In genomic region chr8:110941453-110941948, GRCm38 (mm10) we compare ENCODE assay signal across 9 mouse cellular contexts. TPM values are rescaled to one million over a fixed set of nuclear protein-coding genes. Genes with fewer than 3 reads are reported as not detected.
DNase-seq lines count a peak whose midpoint lies in the region; ATAC-seq and TF ChIP-seq lines count a peak whose summit lies in the region.
"Had no signal": no experiment of that assay in that cellular context is flagged by ENCODE, and none has a peak within 500 bp of the region (broad histone marks: within the 10 kb centered on the region; RNA-seq: fewer than 3 reads in every experiment).

No protein-coding gene starts in this region.

- no peak for TF ChIP-seq CTCF in forebrain, postnatal 0 days (IDR thresholded peaks at IDR 0.05; ENCODE audit: low read depth)

- no peaks in the 10 kb centered on the region for H3K27me3 ChIP-seq in forebrain, postnatal 0 days (ENCODE audit: insufficient read depth, low read length)
- no peaks in the 10 kb centered on the region for H3K27me3 ChIP-seq in forebrain, embryonic 11.5 days (ENCODE audit: control insufficient read depth, insufficient read depth, low read length)
- H3K27me3 ChIP-seq in intestine, embryonic 15.5 days (replicated peaks) = no peaks in the 10 kb centered on the region

- 43% methylated on average over 10 of the region's 10 CpGs for WGBS in forebrain, postnatal 0 days
- WGBS in forebrain, embryonic 11.5 days = 71% methylated on average over 10 of the region's 10 CpGs
- 51% methylated on average over 10 of the region's 10 CpGs for WGBS in intestine, embryonic 15.5 days

- H3K4me3 ChIP-seq in forebrain, postnatal 0 days (ENCODE audit: low read depth, low read length) = no peak overlapping the region
- H3K4me3 ChIP-seq in forebrain, embryonic 11.5 days (ENCODE audit: low read depth, low read length) = no peak overlapping the region
- H3K4me3 ChIP-seq in intestine, embryonic 15.5 days (replicated peaks) = no peak overlapping the region
- H3K4me3 ChIP-seq: erythroblast, embryonic 14.5 days had no signal

- H3K9ac ChIP-seq in forebrain, postnatal 0 days = no peak overlapping the region
- H3K9ac ChIP-seq in forebrain, embryonic 11.5 days (ENCODE audit: low read length) = no peak overlapping the region
- H3K9ac ChIP-seq in intestine, embryonic 15.5 days = no peak overlapping the region

- H3K9me3 ChIP-seq in forebrain, postnatal 0 days (ENCODE audit: low read length) = no peaks in the 10 kb centered on the region
- no peaks in the 10 kb centered on the region for H3K9me3 ChIP-seq in forebrain, embryonic 11.5 days (ENCODE audit: control insufficient read depth, low read length)
- H3K9me3 ChIP-seq in intestine, embryonic 15.5 days = no peaks in the 10 kb centered on the region

- no peak overlapping the region for H3K4me2 ChIP-seq in forebrain, postnatal 0 days (ENCODE audit: low read depth)
- no peak overlapping the region for H3K4me2 ChIP-seq in forebrain, embryonic 11.5 days (ENCODE audit: low read depth, low read length, severe bottlenecking)
- H3K4me2 ChIP-seq in intestine, embryonic 15.5 days (replicated peaks) = no peak overlapping the region

- DNase-seq in forebrain, postnatal 0 days = peak; percentile 30
- no peak for DNase-seq in forebrain, embryonic 11.5 days (ENCODE audit: low spot score)
- peak; percentile 94 for DNase-seq in brain, adult 2 months (ENCODE audit: low read depth, low spot score)
- peak; percentile 80 for DNase-seq in gastrocnemius, postnatal 10 days
- DNase-seq in lung, postnatal 10 days = peak; percentile 89
- peak; percentile 73 to 85 for DNase-seq in urinary bladder, postnatal 36 days (ENCODE audit: low spot score in 2 of 2)
- DNase-seq in thymus, postnatal 10 days (ENCODE audit: low spot score in 2 of 2) = no peak

- ATAC-seq in forebrain, postnatal 0 days = no peak
- ATAC-seq in forebrain, embryonic 11.5 days (replicated peaks; ENCODE audit: low FRiP score) = no peak
- ATAC-seq in intestine, embryonic 15.5 days = peak; percentile 63; the same call in 1 of the 2 replicates

- H3K27ac ChIP-seq in forebrain, postnatal 0 days (ENCODE audit: low read depth, low read length) = no peak overlapping the region
- H3K27ac ChIP-seq in forebrain, embryonic 11.5 days (ENCODE audit: low read depth, low read length) = no peak overlapping the region
- H3K27ac ChIP-seq in intestine, embryonic 15.5 days = 0 out of 2 replicates have a peak overlapping the region, but pooled peaks have one; percentile 3

- no peaks in the 10 kb centered on the region for H3K4me1 ChIP-seq in forebrain, postnatal 0 days (ENCODE audit: insufficient read depth)
- no peaks in the 10 kb centered on the region for H3K4me1 ChIP-seq in forebrain, embryonic 11.5 days (replicated peaks; ENCODE audit: control insufficient read depth, insufficient read depth, low read length)
- no peaks in the 10 kb centered on the region for H3K4me1 ChIP-seq in intestine, embryonic 15.5 days (replicated peaks)

- H3K36me3 ChIP-seq in forebrain, postnatal 0 days (ENCODE audit: insufficient read depth) = no peaks in the 10 kb centered on the region
- H3K36me3 ChIP-seq in forebrain, embryonic 11.5 days (ENCODE audit: control insufficient read depth, insufficient read depth, low read length) = no peaks in the 10 kb centered on the region
- no peaks in the 10 kb centered on the region for H3K36me3 ChIP-seq in intestine, embryonic 15.5 days

RNA-seq across cellular contexts. Expression of gene St3gal2, which starts 21.8 kb away (rescaled TPM):
- 27.4 and 30.7 TPM in 2 replicates for total RNA-seq in forebrain, postnatal 0 days (2014; rRNA removed)
- 16.0 and 22.1 TPM in 2 replicates for polyA plus RNA-seq in forebrain, postnatal 0 days (2015; fragmentation: Nextera tagmentation; extraction: Ambion mirVana)
- polyA plus RNA-seq in forebrain, embryonic 11.5 days (2014; fragmentation: Nextera tagmentation; extraction: Ambion mirVana) = 16.0 and 16.5 TPM in 2 replicates
- total RNA-seq in gastrocnemius, postnatal 10 days (2021) = 10 to 100 TPM; 36.1 to 43.2 TPM
- polyA plus RNA-seq in intestine, embryonic 15.5 days (2015; fragmentation: Nextera tagmentation; extraction: Ambion mirVana) = 13.0 and 15.3 TPM in 2 replicates

RNA-seq across cellular contexts. Expression of gene Fuk, which starts 39.2 kb away (rescaled TPM):
- 8.8 and 12.4 TPM in 2 replicates for total RNA-seq in forebrain, postnatal 0 days (2014; rRNA removed)
- 3.5 and 4.5 TPM in 2 replicates for polyA plus RNA-seq in forebrain, postnatal 0 days (2015; fragmentation: Nextera tagmentation; extraction: Ambion mirVana)
- polyA plus RNA-seq in forebrain, embryonic 11.5 days (2014; fragmentation: Nextera tagmentation; extraction: Ambion mirVana) = 9.5 and 11.1 TPM in 2 replicates
- 1 to 10 TPM; 4.1 to 5.0 TPM for total RNA-seq in gastrocnemius, postnatal 10 days (2021)
- 10.2 and 13.2 TPM in 2 replicates for polyA plus RNA-seq in intestine, embryonic 15.5 days (2015; fragmentation: Nextera tagmentation; extraction: Ambion mirVana)

RNA-seq across cellular contexts. Expression of gene Ddx19a, which starts 56.1 kb away (rescaled TPM):
- total RNA-seq in forebrain, postnatal 0 days (2014; rRNA removed) = 32.5 and 44.3 TPM in 2 replicates
- 14.3 and 15.0 TPM in 2 replicates for polyA plus RNA-seq in forebrain, postnatal 0 days (2015; fragmentation: Nextera tagmentation; extraction: Ambion mirVana)
- polyA plus RNA-seq in forebrain, embryonic 11.5 days (2014; fragmentation: Nextera tagmentation; extraction: Ambion mirVana) = 36.2 and 37.3 TPM in 2 replicates
- 10 to 100 TPM; 35.8 to 43.5 TPM for total RNA-seq in gastrocnemius, postnatal 10 days (2021)
- 12.4 and 15.4 TPM in 2 replicates for polyA plus RNA-seq in intestine, embryonic 15.5 days (2015; fragmentation: Nextera tagmentation; extraction: Ambion mirVana)

Comparison
In these comparisons a context has a peak if more than half of its experiments do, and no peak if none do; other contexts are left out.
1. DNase-seq: peak in forebrain, postnatal 0 days (single experiment), brain, adult 2 months (single experiment), gastrocnemius, postnatal 10 days (single experiment), lung, postnatal 10 days (single experiment) and urinary bladder, postnatal 36 days (2 of 2); none in forebrain, embryonic 11.5 days (single experiment) and thymus, postnatal 10 days (0 of 2).